11 mouse cellular contexts compared by ENCODE assay signal in the genomic region with DNA sequence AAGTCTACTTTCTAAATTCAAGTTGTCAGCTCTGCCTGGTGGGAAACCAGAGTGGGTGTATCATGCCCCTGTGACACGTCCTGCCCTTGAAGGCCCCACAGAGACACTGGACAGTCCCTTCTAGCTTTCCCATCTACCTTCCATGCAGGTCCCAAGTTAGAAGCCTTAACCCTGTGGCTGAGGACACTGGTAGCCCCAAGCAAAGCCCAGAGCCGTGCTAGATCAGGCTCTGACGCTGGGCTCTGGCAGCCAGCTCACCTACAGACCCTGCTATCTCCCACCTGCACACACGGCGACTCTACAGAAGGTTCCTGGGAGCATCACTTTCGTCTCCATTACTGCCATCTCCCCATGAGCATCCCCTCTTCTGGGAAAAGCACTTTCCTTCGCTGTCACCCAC. TPM values are rescaled to one million over a fixed set of nuclear protein-coding genes. Genes with fewer than 3 reads are reported as not detected.
DNase-seq lines count a peak whose midpoint lies in the region; ATAC-seq and TF ChIP-seq lines count a peak whose summit lies in the region.
"Had no signal": no experiment of that assay in that cellular context is flagged by ENCODE, and none has a peak within 500 bp of the region (broad histone marks: within the 10 kb centered on the region; RNA-seq: fewer than 3 reads in every experiment).

No protein-coding gene starts in this region.

- H3K4me2 ChIP-seq in embryonic facial prominence, embryonic 14.5 days (ENCODE audit: low read depth, low read length): 0 out of 2 replicates have a peak overlapping the region, but pooled peaks have one; percentile 42
- H3K4me2 ChIP-seq in kidney, postnatal 0 days (ENCODE audit: low read length): peak overlapping the region; percentile 54
- H3K4me2 ChIP-seq in liver, embryonic 13.5 days: peak overlapping the region; percentile 60
- no peak overlapping the region for H3K4me2 ChIP-seq in midbrain, embryonic 15.5 days
- H3K4me2 ChIP-seq: hindbrain, embryonic 12.5 days had no signal

- DNase-seq in embryonic facial prominence, embryonic 14.5 days (ENCODE audit: low spot score): no peak
- no peak for DNase-seq in embryonic facial prominence, embryonic 10.5 days (ENCODE audit: low spot score)
- DNase-seq in kidney, postnatal 0 days (ENCODE audit: low spot score): no peak
- DNase-seq in kidney, postnatal 10 days: no peak
- DNase-seq in liver, embryonic 13.5 days: no peak
- DNase-seq in yolk sac, embryonic 10.5 days (ENCODE audit: low spot score): no peak
- DNase-seq: adrenal gland, adult 8-10 months; cerebellum, adult 8-10 months had no signal

- 88% methylated on average over 7 of the region's 7 CpGs for whole genome bisulfite sequencing in embryonic facial prominence, embryonic 14.5 days
- WGBS in embryonic facial prominence, embryonic 10.5 days: 84% methylated on average over 7 of the region's 7 CpGs
- 84% methylated on average over 7 of the region's 7 CpGs for WGBS in kidney, postnatal 0 days
- WGBS in liver, embryonic 13.5 days (ENCODE audit: insufficient replicate concordance): 44% methylated on average over 7 of the region's 7 CpGs
- 83% methylated on average over 7 of the region's 7 CpGs for WGBS in midbrain, embryonic 15.5 days

- TF ChIP-seq CTCF in kidney, postnatal 0 days (IDR thresholded peaks at IDR 0.05; ENCODE audit: low read depth): no peak
- no peak for TF ChIP-seq CTCF in bone marrow macrophage, adult 2 months (IDR thresholded peaks at IDR 0.05; ENCODE audit: low read depth, low read length)

- H3K9ac ChIP-seq in embryonic facial prominence, embryonic 14.5 days (ENCODE audit: low read depth, low read length): no peak overlapping the region
- peak overlapping the region; percentile 40; the same call in 1 of the 2 replicates for H3K9ac ChIP-seq in kidney, postnatal 0 days (ENCODE audit: low read depth, low read length)
- peak overlapping the region; percentile 56 for H3K9ac ChIP-seq in liver, embryonic 13.5 days
- H3K9ac ChIP-seq in midbrain, embryonic 15.5 days: no peak overlapping the region
- H3K9ac ChIP-seq: hindbrain, embryonic 12.5 days had no signal

- no peak for TF ChIP-seq POLR2A in bone marrow macrophage, adult 2 months (IDR thresholded peaks at IDR 0.05; ENCODE audit: borderline replicate concordance, low read depth, low read length)

- no peak for ATAC-seq in embryonic facial prominence, embryonic 14.5 days (ENCODE audit: low read depth)
- ATAC-seq in kidney, postnatal 0 days (replicated peaks; ENCODE audit: low FRiP score, low read depth): no peak
- no peak for ATAC-seq in liver, embryonic 13.5 days (ENCODE audit: low read depth)
- no peak for ATAC-seq in midbrain, embryonic 15.5 days (replicated peaks)

- no peak overlapping the region for H3K27ac ChIP-seq in embryonic facial prominence, embryonic 14.5 days (replicated peaks; ENCODE audit: low read depth, low read length)
- no peak overlapping the region for H3K27ac ChIP-seq in embryonic facial prominence, embryonic 10.5 days (replicated peaks)
- 0 out of 2 replicates have a peak overlapping the region, but pooled peaks have one; percentile 1 for H3K27ac ChIP-seq in kidney, postnatal 0 days
- peak overlapping the region; percentile 68 for H3K27ac ChIP-seq in bone marrow macrophage, adult 2 months (ENCODE audit: insufficient read depth, low read depth, low read length)
- H3K27ac ChIP-seq in liver, embryonic 13.5 days: peak overlapping the region; percentile 80
- H3K27ac ChIP-seq in midbrain, embryonic 15.5 days: no peak overlapping the region
- H3K27ac ChIP-seq: hindbrain, embryonic 12.5 days had no signal

- H3K4me3 ChIP-seq in embryonic facial prominence, embryonic 14.5 days (ENCODE audit: low read depth, low read length): no peak overlapping the region
- H3K4me3 ChIP-seq in embryonic facial prominence, embryonic 10.5 days: no peak overlapping the region
- H3K4me3 ChIP-seq in kidney, postnatal 0 days (replicated peaks; ENCODE audit: low read depth, low read length): peak overlapping the region; percentile 39
- H3K4me3 ChIP-seq in bone marrow macrophage, adult 2 months (ENCODE audit: insufficient read depth, low read length): peak overlapping the region; percentile 64
- peak overlapping the region; percentile 50 for H3K4me3 ChIP-seq in liver, embryonic 13.5 days (replicated peaks)
- no peak overlapping the region for H3K4me3 ChIP-seq in midbrain, embryonic 15.5 days
- H3K4me3 ChIP-seq: hindbrain, embryonic 12.5 days had no signal

- no peaks in the 10 kb centered on the region for H3K27me3 ChIP-seq in embryonic facial prominence, embryonic 14.5 days (replicated peaks; ENCODE audit: control insufficient read depth, insufficient read depth, low read length)
- no peaks in the 10 kb centered on the region for H3K27me3 ChIP-seq in embryonic facial prominence, embryonic 10.5 days (replicated peaks; ENCODE audit: low read depth, poor library complexity, severe bottlenecking)
- no peaks in the 10 kb centered on the region for H3K27me3 ChIP-seq in kidney, postnatal 0 days (ENCODE audit: insufficient read depth, low read length)
- no peaks in the 10 kb centered on the region for H3K27me3 ChIP-seq in liver, embryonic 13.5 days
- no peaks in the 10 kb centered on the region for H3K27me3 ChIP-seq in midbrain, embryonic 15.5 days (replicated peaks)
- H3K27me3 ChIP-seq: hindbrain, embryonic 12.5 days had no signal

- H3K36me3 ChIP-seq in embryonic facial prominence, embryonic 14.5 days (ENCODE audit: control insufficient read depth, insufficient read depth, low read length): no peaks in the 10 kb centered on the region
- no peaks in the 10 kb centered on the region for H3K36me3 ChIP-seq in embryonic facial prominence, embryonic 10.5 days (replicated peaks)
- H3K36me3 ChIP-seq in kidney, postnatal 0 days (ENCODE audit: insufficient read depth, low read length): no peaks in the 10 kb centered on the region
- no peaks in the 10 kb centered on the region for H3K36me3 ChIP-seq in liver, embryonic 13.5 days
- H3K36me3 ChIP-seq in midbrain, embryonic 15.5 days (replicated peaks): no peaks in the 10 kb centered on the region
- H3K36me3 ChIP-seq: hindbrain, embryonic 12.5 days had no signal

- H3K9me3 ChIP-seq in embryonic facial prominence, embryonic 14.5 days (ENCODE audit: control insufficient read depth, low read length): no peaks in the 10 kb centered on the region
- H3K9me3 ChIP-seq in embryonic facial prominence, embryonic 10.5 days: no peaks in the 10 kb centered on the region
- H3K9me3 ChIP-seq in kidney, postnatal 0 days (replicated peaks; ENCODE audit: low read length): no peaks in the 10 kb centered on the region
- no peaks in the 10 kb centered on the region for H3K9me3 ChIP-seq in liver, embryonic 13.5 days (replicated peaks)
- H3K9me3 ChIP-seq in midbrain, embryonic 15.5 days: no peaks in the 10 kb centered on the region
- H3K9me3 ChIP-seq: hindbrain, embryonic 12.5 days had no signal

- 0 out of 2 replicates have a peak, but pooled peaks cover 4% of the 10 kb centered on the region for H3K4me1 ChIP-seq in embryonic facial prominence, embryonic 14.5 days (ENCODE audit: control insufficient read depth, insufficient read depth, low read length)
- peaks cover 2% of the 10 kb centered on the region; the same call in 1 of the 2 replicates for H3K4me1 ChIP-seq in embryonic facial prominence, embryonic 10.5 days
- H3K4me1 ChIP-seq in kidney, postnatal 0 days (replicated peaks; ENCODE audit: insufficient read depth, low read length): no peaks in the 10 kb centered on the region
- H3K4me1 ChIP-seq in bone marrow macrophage, adult 2 months (ENCODE audit: control insufficient read depth, insufficient read depth, low read length): peaks cover 29% of the 10 kb centered on the region
- peaks cover 59% of the 10 kb centered on the region for H3K4me1 ChIP-seq in liver, embryonic 13.5 days (replicated peaks)
- no peaks in the 10 kb centered on the region for H3K4me1 ChIP-seq in midbrain, embryonic 15.5 days
- H3K4me1 ChIP-seq: hindbrain, embryonic 12.5 days had no signal

RNA-seq across cellular contexts. Expression of gene Lgals9, which starts 1.2 kb away (rescaled TPM):
- 51.4 and 52.1 TPM in 2 replicates for polyA plus RNA-seq in embryonic facial prominence, embryonic 14.5 days (2014; fragmentation: Nextera tagmentation; extraction: Ambion mirVana)
- polyA plus RNA-seq in embryonic facial prominence, embryonic 10.5 days (2016; fragmentation: Nextera tagmentation; extraction: Ambion mirVana): 2.3 and 2.8 TPM in 2 replicates
- 87.9 and 94.0 TPM in 2 replicates for polyA plus RNA-seq in kidney, postnatal 0 days (2015; fragmentation: Nextera tagmentation; extraction: Ambion mirVana)
- polyA plus RNA-seq in bone marrow macrophage, adult 2 months (2012; ENCODE audit: insufficient read depth, insufficient read length, missing spikeins): 114 and 145 TPM in 2 replicates
- 64.8 and 69.1 TPM in 2 replicates for polyA plus RNA-seq in liver, embryonic 13.5 days (2015; fragmentation: Nextera tagmentation; extraction: Ambion mirVana)
- polyA plus RNA-seq in midbrain, embryonic 15.5 days (2015; fragmentation: Nextera tagmentation; extraction: Ambion mirVana): 8.5 and 11.8 TPM in 2 replicates

Comparison
In these comparisons a context has a peak if more than half of its experiments do, and no peak if none do; other contexts are left out.
1. H3K27ac ChIP-seq: peak in kidney, postnatal 0 days (single experiment), bone marrow macrophage, adult 2 months (single experiment) and liver, embryonic 13.5 days (single experiment); none in embryonic facial prominence, embryonic 14.5 days (single experiment), embryonic facial prominence, embryonic 10.5 days (single experiment) and midbrain, embryonic 15.5 days (single experiment).
2. H3K4me3 ChIP-seq: peak in kidney, postnatal 0 days (single experiment), bone marrow macrophage, adult 2 months (single experiment) and liver, embryonic 13.5 days (single experiment); none in embryonic facial prominence, embryonic 14.5 days (single experiment), embryonic facial prominence, embryonic 10.5 days (single experiment) and midbrain, embryonic 15.5 days (single experiment).
3. H3K9ac ChIP-seq: peak in kidney, postnatal 0 days (single experiment) and liver, embryonic 13.5 days (single experiment); none in embryonic facial prominence, embryonic 14.5 days (single experiment) and midbrain, embryonic 15.5 days (single experiment).